Mouse (Mus musculus) G1E (cell line): Measurements from ENCODE around the gene Tmem100. TPM values are rescaled to one million over a fixed set of nuclear protein-coding genes. Genes with fewer than 3 reads are reported as not detected.

Experiments used
- ATAC-seq: 2 replicates; pipeline ENCODE4 v1.8.0; 2016; ENCODE audit warnings: mild to moderate bottlenecking; ENCODE audit not compliant: insufficient number of reproducible peaks, poor library complexity, low FRiP score, severe bottlenecking; ENCODE audit errors: extremely low read depth
- DNase-seq: peaks from one replicate; pipeline ENCODE4 v3.0.0; 2012; ENCODE audit warnings: low spot score
- H3K27me3 ChIP-seq: 2 replicates; pipeline ENCODE4 v1.6.1; 2012; ENCODE audit warnings: mild to moderate bottlenecking, low read length, inconsistent platforms; ENCODE audit not compliant: insufficient read depth
- H3K36me3 ChIP-seq: replicated peaks from 2 replicates; pipeline ENCODE3; 2012; ENCODE audit warnings: mild to moderate bottlenecking, inconsistent platforms
- H3K4me1 ChIP-seq: 2 replicates; pipeline ENCODE4 v1.6.1; 2012; ENCODE audit warnings: low read depth, low read length, inconsistent platforms, mixed read lengths; ENCODE audit not compliant: insufficient read depth
- H3K4me3 ChIP-seq: 2 replicates; pipeline ENCODE4 v1.5.1; 2012; ENCODE audit warnings: low read depth, mild to moderate bottlenecking, inconsistent platforms, low read length, moderate library complexity, mixed read lengths
- H3K9me3 ChIP-seq: replicated peaks from 2 replicates; pipeline ENCODE4 v1.6.1; 2012; ENCODE audit warnings: inconsistent platforms
- CTCF ChIP-seq: IDR thresholded peaks from 2 replicates; pipeline ENCODE4 v1.5.1; 2012; ENCODE audit warnings: low read depth, low read length, inconsistent platforms, mixed read lengths
- GATA1 ChIP-seq: IDR thresholded peaks from 2 replicates; pipeline ENCODE4 v1.6.1; 2012; ENCODE audit warnings: borderline replicate concordance, low read length, inconsistent platforms, mixed read lengths
- GATA2 ChIP-seq: IDR thresholded peaks from 2 replicates; pipeline ENCODE4 v1.6.1; 2012; ENCODE audit warnings: low read depth, low read length, inconsistent platforms, borderline replicate concordance
- POLR2AphosphoS5 ChIP-seq: IDR thresholded peaks from 2 replicates; pipeline ENCODE4 v1.6.1; 2012; ENCODE audit warnings: low read depth, low read length, inconsistent platforms; ENCODE audit not compliant: insufficient replicate concordance
- TAL1 ChIP-seq: conservative IDR thresholded peaks from 2 replicates; pipeline ENCODE4 v1.6.1; 2012; ENCODE audit warnings: low read depth, low read length, inconsistent platforms, mixed read lengths
- polyA plus RNA-seq: library from polyadenylated mRNA; stranded (reverse); fragments of >175 nt; gene quantifications from 2 replicates; pipeline ENCODE4 v1.2.3, GENCODE M21; 2012
- total RNA-seq, 2 experiments: library from RNA; stranded (forward) in 1 of 2; stranded (reverse) in 1 of 2; fragments of 200-1000 nt in 1 of 2; fragments of >200 nt in 1 of 2; fragmentation: Nextera tagmentation in 1 of 2; gene quantifications; 2 replicates each; pipeline ENCODE4 v1.2.3; 2014 to 2017

The Tmem100 gene
- total and polyA plus RNA-seq, 3 experiments, result 0.17 to 6.3 (median 0.87) TPM

GRCm38 (mm10) chr11:90066405-90067250 lies 36.5 kb downstream of the Tmem100 start:
- Histone ChIP-seq H3K9me3 (peaks cover 5% of the 10 kb centered on the region), H3K36me3 (no peaks in the 10 kb centered on the region), H3K27me3 (no peaks in the 10 kb centered on the region), H3K4me3 (no peak overlapping the region), H3K4me1 (peaks cover under 1% of the 10 kb centered on the region; the same call in 1 of the 2 replicates)
- ATAC-seq (no peak), DNase-seq (no peak)
- no peak for TF ChIP-seq POLR2AphosphoS5
- no peak for TF ChIP-seq CTCF
- no peak for TF ChIP-seq GATA1
- TF ChIP-seq GATA2, result no peak
- no peak for TF ChIP-seq TAL1

- ATAC-seq (no peak), DNase-seq (no peak)
- Histone ChIP-seq H3K27me3 (no peaks in the 10 kb centered on the region), H3K4me1 (peaks cover 14% of the 10 kb centered on the region), H3K9me3 (0 out of 2 replicates have a peak, but pooled peaks cover 2% of the 10 kb centered on the region), H3K36me3 (no peaks in the 10 kb centered on the region), H3K4me3 (no peak overlapping the region)
- TF ChIP-seq CTCF (no peak), GATA2 (no peak), POLR2AphosphoS5 (no peak), GATA1 (no peak)
Observed at GRCm38 (mm10) chr11:90071747-90072146, 41.6 kb downstream of the Tmem100 start.

- TF ChIP-seq GATA1, result no peak
- no peak for TF ChIP-seq POLR2AphosphoS5
- no peak for TF ChIP-seq CTCF
- TF ChIP-seq GATA2, result no peak
- Histone ChIP-seq H3K9me3 (0 out of 2 replicates have a peak, but pooled peaks cover 2% of the 10 kb centered on the region), H3K4me1 (peaks cover 14% of the 10 kb centered on the region), H3K4me3 (no peak overlapping the region), H3K36me3 (no peaks in the 10 kb centered on the region), H3K27me3 (no peaks in the 10 kb centered on the region)
- no peak for DNase-seq
- ATAC-seq, result no peak
Observed at GRCm38 (mm10) chr11:90073201-90073600, 43.1 kb downstream of the Tmem100 start.

- peaks cover 15% of the 10 kb centered on the region for H3K4me1 ChIP-seq
- no peaks in the 10 kb centered on the region for H3K36me3 ChIP-seq
- DNase-seq (no peak), ATAC-seq (no peak)
- H3K9me3 ChIP-seq, result 0 out of 2 replicates have a peak, but pooled peaks cover 2% of the 10 kb centered on the region
- TF ChIP-seq GATA2 (no peak), POLR2AphosphoS5 (no peak), TAL1 (no peak), GATA1 (no peak), CTCF (no peak)
- no peak overlapping the region for H3K4me3 ChIP-seq
- no peaks in the 10 kb centered on the region for H3K27me3 ChIP-seq
Observed at GRCm38 (mm10) chr11:90076666-90077065, 46.5 kb downstream of the Tmem100 start.

GRCm38 (mm10) chr11:90080678-90081267 lies 50.6 kb downstream of the Tmem100 start:
- H3K4me1 ChIP-seq, result peaks cover 19% of the 10 kb centered on the region
- no peaks in the 10 kb centered on the region for H3K36me3 ChIP-seq
- H3K9me3 ChIP-seq, result peaks cover 3% of the 10 kb centered on the region; the same call in 1 of the 2 replicates
- ATAC-seq, result no peak
- H3K27me3 ChIP-seq, result no peaks in the 10 kb centered on the region
- no peak overlapping the region for H3K4me3 ChIP-seq
- TF ChIP-seq POLR2AphosphoS5 (no peak), TAL1 (no peak), CTCF (no peak), GATA1 (no peak), GATA2 (no peak)
- no peak for DNase-seq
